Mouse (Mus musculus): Measurements from ENCODE around the gene Hoxa2.

DNA sequence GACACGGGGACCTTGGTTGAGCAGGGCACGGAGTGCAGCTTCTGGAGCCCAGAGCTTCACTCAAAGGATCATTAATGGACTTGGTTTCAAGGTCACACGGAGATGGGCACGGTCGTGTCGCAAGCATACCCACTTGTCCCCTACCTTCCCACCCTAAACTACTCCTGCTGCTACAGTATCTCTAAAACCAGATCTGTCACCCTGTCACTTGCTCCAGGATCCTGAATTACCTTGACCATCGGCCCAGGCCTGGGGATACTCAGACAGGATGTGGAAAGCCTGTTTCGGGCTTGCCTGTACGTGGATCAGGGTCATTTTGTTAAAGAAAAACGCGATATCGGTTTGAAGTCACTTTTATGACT is 45.0 kb upstream of the Hoxa2 start:
- TF ChIP-seq ZC3H11A (IDR thresholded peaks at IDR 0.05; ENCODE audit: borderline replicate concordance, low read depth, low read length) (no peak), HCFC1 (IDR thresholded peaks at IDR 0.05; ENCODE audit: borderline replicate concordance, insufficient read depth, low read length) (no peak)

Data from ES-E14 (cell line).